Mouse (Mus musculus): ENCODE measurements around the gene Gabpb1.

- TF ChIP-seq HCFC1 (IDR thresholded peaks at IDR 0.05; ENCODE audit: borderline replicate concordance, insufficient read depth, low read length): no peak
- TF ChIP-seq CHD2 (IDR thresholded peaks at IDR 0.05; ENCODE audit: low read depth, low read length): no peak
- no peak for TF ChIP-seq ZC3H11A (IDR thresholded peaks at IDR 0.05; ENCODE audit: borderline replicate concordance, low read depth, low read length)
- no peak for TF ChIP-seq MAFK (IDR thresholded peaks at IDR 0.05; ENCODE audit: insufficient read depth, low read depth, low read length)
Observed at GRCm38 (mm10) chr2:126652929-126653328, 23.2 kb downstream of the Gabpb1 start.
